Mouse (Mus musculus) stomach, embryonic 15.5 days (tissue): ENCODE measurements around the gene Lmo3. TPM values are rescaled to one million over a fixed set of nuclear protein-coding genes. Genes with fewer than 3 reads are reported as not detected.

Experiments used
- ATAC-seq: fragments of 200-750 bp; cut with Nextera tagmentation; 2 replicates; pipeline ENCODE4 v1.8.0; 2017; ENCODE audit warnings: low read depth, moderate number of reproducible peaks, moderate TSS enrichment; ENCODE audit not compliant: insufficient read depth, low FRiP score
- H3K27ac ChIP-seq: fragments of 300-500 bp; sonication (generic); 2 replicates; pipeline ENCODE4 v1.5.1; 2015; ENCODE audit warnings: mild to moderate bottlenecking, inconsistent platforms
- H3K27me3 ChIP-seq: fragments of 300-500 bp; sonication (generic); replicated peaks from 2 replicates; pipeline ENCODE4 v1.6.1; 2015; ENCODE audit warnings: inconsistent platforms
- H3K36me3 ChIP-seq: fragments of 300-500 bp; sonication (generic); 2 replicates; pipeline ENCODE4 v1.6.1; 2015; ENCODE audit warnings: inconsistent platforms
- H3K4me1 ChIP-seq: fragments of 300-500 bp; sonication (generic); 2 replicates; pipeline ENCODE4 v1.6.1; 2015; ENCODE audit warnings: inconsistent platforms
- H3K4me2 ChIP-seq: fragments of 300-500 bp; sonication (generic); 2 replicates; pipeline ENCODE4 v1.6.1; 2015; ENCODE audit warnings: mild to moderate bottlenecking, inconsistent platforms
- H3K4me3 ChIP-seq: fragments of 300-500 bp; sonication (generic); replicated peaks from 2 replicates; pipeline ENCODE4 v1.5.1; 2015; ENCODE audit warnings: inconsistent platforms
- H3K9ac ChIP-seq: fragments of 300-500 bp; sonication (generic); 2 replicates; pipeline ENCODE4 v1.6.1; 2015; ENCODE audit warnings: inconsistent platforms
- H3K9me3 ChIP-seq: fragments of 300-500 bp; sonication (generic); 2 replicates; pipeline ENCODE4 v1.6.1; 2016; ENCODE audit warnings: inconsistent platforms
- WGBS: fragments of 180-500 bp; shearing (Covaris S2); methylation state at CpG from one replicate; pipeline ENCODE4 v1.1.7; 2015; 5-methylcytosine and 5-hydroxymethylcytosine counted together
- polyA plus RNA-seq: library from polyadenylated mRNA; unstranded; fragments of >200 nt; fragmentation: Nextera tagmentation; extraction: Ambion mirVana; gene quantifications from 2 replicates; pipeline ENCODE4 v1.2.1, GENCODE M21; 2015

Gene Lmo3
- polyA plus RNA-seq, 1 experiment from 2014 or later: 6.3 TPM

GRCm38 (mm10) chr6:138350587-138351345, 231.0 kb downstream of the Lmo3 start:
- peak; percentile 87; the same call in 1 of the 2 replicates for ATAC-seq
- H3K27ac ChIP-seq: peak overlapping the region; percentile 51
- WGBS: 67% methylated on average over 3 of the region's 3 CpGs

GRCm38 (mm10) chr6:138346558-138346957, 235.2 kb downstream of the Lmo3 start:
- Histone ChIP-seq H3K4me3 (no peak overlapping the region), H3K4me1 (no peaks in the 10 kb centered on the region), H3K9ac (no peak overlapping the region), H3K36me3 (no peaks in the 10 kb centered on the region), H3K9me3 (no peaks in the 10 kb centered on the region), H3K27me3 (no peaks in the 10 kb centered on the region), H3K27ac (no peak overlapping the region), H3K4me2 (no peak overlapping the region)
- WGBS: 61% methylated on average over 4 of the region's 4 CpGs
- peak; percentile 34; the same call in 1 of the 2 replicates for ATAC-seq

More at GRCm38 (mm10) chr6:138350587-138351345, 231.0 kb downstream of the Lmo3 start:
- Histone ChIP-seq H3K36me3 (no peaks in the 10 kb centered on the region), H3K4me1 (no peaks in the 10 kb centered on the region), H3K4me2 (no peak overlapping the region), H3K27me3 (no peaks in the 10 kb centered on the region), H3K9me3 (no peaks in the 10 kb centered on the region), H3K4me3 (no peak overlapping the region), H3K9ac (no peak overlapping the region)

- Histone ChIP-seq H3K4me2 (no peak overlapping the region), H3K9ac (no peak overlapping the region), H3K9me3 (no peaks in the 10 kb centered on the region), H3K4me3 (no peak overlapping the region), H3K27me3 (no peaks in the 10 kb centered on the region), H3K27ac (no peak overlapping the region), H3K4me1 (no peaks in the 10 kb centered on the region), H3K36me3 (no peaks in the 10 kb centered on the region)
- no peak for ATAC-seq
- WGBS: 78% methylated on average over 4 of the region's 4 CpGs
Measured at GRCm38 (mm10) chr6:138335858-138336257, 245.9 kb downstream of the Lmo3 start.

GRCm38 (mm10) chr6:138333991-138334390, 247.8 kb downstream of the Lmo3 start:
- no peaks in the 10 kb centered on the region for H3K27me3 ChIP-seq
- ATAC-seq: peak; percentile 68; the same call in 1 of the 2 replicates
- no peaks in the 10 kb centered on the region for H3K9me3 ChIP-seq
- H3K4me2 ChIP-seq: no peak overlapping the region
- H3K4me3 ChIP-seq: no peak overlapping the region
- WGBS: 78% methylated on average over 7 of the region's 7 CpGs
- H3K4me1 ChIP-seq: no peaks in the 10 kb centered on the region
- H3K9ac ChIP-seq: no peak overlapping the region
- H3K27ac ChIP-seq: no peak overlapping the region
- H3K36me3 ChIP-seq: no peaks in the 10 kb centered on the region

GRCm38 (mm10) chr6:138325744-138326400, 255.9 kb downstream of the Lmo3 start:
- H3K9ac ChIP-seq: no peak overlapping the region
- no peaks in the 10 kb centered on the region for H3K9me3 ChIP-seq
- no peaks in the 10 kb centered on the region for H3K27me3 ChIP-seq
- 30% methylated on average over 3 of the region's 3 CpGs for WGBS
- H3K27ac ChIP-seq: no peak overlapping the region
- ATAC-seq: peak; percentile 50; the same call in 1 of the 2 replicates
- no peak overlapping the region for H3K4me3 ChIP-seq
- H3K4me2 ChIP-seq: no peak overlapping the region
- no peaks in the 10 kb centered on the region for H3K36me3 ChIP-seq
- H3K4me1 ChIP-seq: no peaks in the 10 kb centered on the region

GRCm38 (mm10) chr6:138325145-138325544, 256.6 kb downstream of the Lmo3 start:
- Histone ChIP-seq H3K27me3 (no peaks in the 10 kb centered on the region), H3K36me3 (no peaks in the 10 kb centered on the region), H3K4me3 (no peak overlapping the region), H3K4me1 (no peaks in the 10 kb centered on the region), H3K9ac (no peak overlapping the region), H3K4me2 (no peak overlapping the region), H3K27ac (no peak overlapping the region), H3K9me3 (no peaks in the 10 kb centered on the region)
- no peak for ATAC-seq
- 45% methylated on average over 3 of the region's 3 CpGs for WGBS

- no peaks in the 10 kb centered on the region for H3K27me3 ChIP-seq
- WGBS: 89% methylated on average over 14 of the region's 14 CpGs
- H3K4me1 ChIP-seq: no peaks in the 10 kb centered on the region
- ATAC-seq: no peak
- no peak overlapping the region for H3K4me2 ChIP-seq
- no peak overlapping the region for H3K27ac ChIP-seq
- H3K9ac ChIP-seq: no peak overlapping the region
- no peaks in the 10 kb centered on the region for H3K36me3 ChIP-seq
- H3K4me3 ChIP-seq: no peak overlapping the region
- H3K9me3 ChIP-seq: no peaks in the 10 kb centered on the region
Measured at GRCm38 (mm10) chr6:138323325-138323724, 258.4 kb downstream of the Lmo3 start.

- Histone ChIP-seq H3K4me2 (no peak overlapping the region), H3K36me3 (no peaks in the 10 kb centered on the region), H3K4me1 (no peaks in the 10 kb centered on the region), H3K9ac (no peak overlapping the region), H3K9me3 (no peaks in the 10 kb centered on the region), H3K27me3 (no peaks in the 10 kb centered on the region), H3K27ac (no peak overlapping the region), H3K4me3 (no peak overlapping the region)
- ATAC-seq: no peak
- WGBS: 73% methylated on average over 8 of the region's 8 CpGs
Measured at GRCm38 (mm10) chr6:138320190-138320737, 261.5 kb downstream of the Lmo3 start.

Other genes with a start within 250 kb of the Lmo3 start
- not detected in 2 replicates for gene Igbp1b, start 76.6 kb upstream of the Lmo3 start, polyA plus RNA-seq